Mouse (Mus musculus) bone marrow, adult 2 months (tissue): ENCODE results near the gene Tbrg4. TPM values are rescaled to one million over a fixed set of nuclear protein-coding genes. Genes with fewer than 3 reads are reported as not detected.

Experiments
- H3K27ac ChIP-seq: fragments of 200-500 bp; 2 replicates; pipeline ENCODE4 v1.5.1; 2012; ENCODE audit warnings: low read depth, mild to moderate bottlenecking, control low read depth, inconsistent platforms, low read length; ENCODE audit not compliant: control insufficient read depth, poor library complexity, insufficient read depth
- H3K4me1 ChIP-seq: fragments of 200-500 bp; 2 replicates; pipeline ENCODE4 v1.6.1; 2011; ENCODE audit warnings: low read length; ENCODE audit not compliant: control insufficient read depth, insufficient read depth
- H3K4me3 ChIP-seq: fragments of 200-500 bp; replicated peaks from 2 replicates; pipeline ENCODE3; 2011; ENCODE audit warnings: mild to moderate bottlenecking, low read depth, low read length, control low read depth; ENCODE audit not compliant: control insufficient read depth
- CTCF ChIP-seq: fragments of 200-500 bp; IDR thresholded peaks from 2 replicates; pipeline ENCODE4 v1.5.1; 2011; ENCODE audit warnings: low read length, control low read depth; ENCODE audit not compliant: control insufficient read depth, insufficient read depth
- POLR2A ChIP-seq: fragments of 200-500 bp; IDR thresholded peaks from 2 replicates; pipeline ENCODE4 v1.6.1; 2011; ENCODE audit warnings: low read depth, mild to moderate bottlenecking, control low read depth, low read length, borderline replicate concordance; ENCODE audit not compliant: control insufficient read depth
- WGBS: fragments of 180-500 bp; shearing (Covaris S2); methylation state at CpG from one replicate; pipeline ENCODE4 v1.1.7; 2018; 5-methylcytosine and 5-hydroxymethylcytosine counted together
- polyA plus RNA-seq: library from polyadenylated mRNA; stranded (reverse); fragments of >200 nt; gene quantifications from 2 replicates; pipeline ENCODE4 v1.2.4, GENCODE M21; 2011; ENCODE audit warnings: low replicate concordance; ENCODE audit not compliant: missing spikeins, insufficient read depth, insufficient read length

The Tbrg4 gene
- polyA plus RNA-seq, 1 experiment = 68.1 TPM

- no peak for TF ChIP-seq CTCF
- no peak for TF ChIP-seq POLR2A
- Histone ChIP-seq H3K27ac (peak overlapping the region; percentile 37), H3K4me3 (no peak overlapping the region), H3K4me1 (peaks cover 6% of the 10 kb centered on the region)
- WGBS = 79% methylated on average over 4 of the region's 4 CpGs
Measured at GRCm38 (mm10) chr11:6580065-6580750, 45.7 kb downstream of the Tbrg4 start.

DNA sequence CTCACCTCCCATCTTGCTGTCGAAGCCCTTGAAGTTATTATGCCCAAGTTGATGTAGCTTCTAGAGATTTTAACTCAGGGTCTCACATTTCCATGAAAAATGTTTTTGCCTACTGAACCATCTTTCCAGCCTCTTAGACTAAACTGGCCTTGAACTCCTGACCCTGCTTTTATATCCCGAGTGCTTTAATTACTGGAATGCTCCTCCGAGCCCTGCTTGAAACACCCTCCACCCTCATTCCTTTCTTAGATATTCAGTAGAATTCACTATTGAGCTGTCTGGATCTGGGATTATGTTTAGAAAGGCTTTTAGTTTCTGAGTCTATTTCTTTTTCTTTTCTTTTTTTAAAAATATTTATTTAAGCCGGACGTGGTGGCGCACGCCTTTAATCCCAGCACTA, 46.5 kb downstream of the Tbrg4 start:
- WGBS = 88% methylated on average over 7 of the region's 7 CpGs
- Histone ChIP-seq H3K4me1 (peaks cover 3% of the 10 kb centered on the region), H3K27ac (no peak overlapping the region), H3K4me3 (no peak overlapping the region)
- TF ChIP-seq POLR2A = no peak
- no peak for TF ChIP-seq CTCF

- TF ChIP-seq POLR2A (no peak), CTCF (no peak)
- peaks cover 2% of the 10 kb centered on the region for H3K4me1 ChIP-seq
- 67% methylated on average over 3 of the region's 3 CpGs for WGBS
- 0 out of 2 replicates have a peak overlapping the region, but pooled peaks have one; percentile 4 for H3K27ac ChIP-seq
- no peak overlapping the region for H3K4me3 ChIP-seq
Measured at GRCm38 (mm10) chr11:6576151-6576550, 49.7 kb downstream of the Tbrg4 start.

DNA sequence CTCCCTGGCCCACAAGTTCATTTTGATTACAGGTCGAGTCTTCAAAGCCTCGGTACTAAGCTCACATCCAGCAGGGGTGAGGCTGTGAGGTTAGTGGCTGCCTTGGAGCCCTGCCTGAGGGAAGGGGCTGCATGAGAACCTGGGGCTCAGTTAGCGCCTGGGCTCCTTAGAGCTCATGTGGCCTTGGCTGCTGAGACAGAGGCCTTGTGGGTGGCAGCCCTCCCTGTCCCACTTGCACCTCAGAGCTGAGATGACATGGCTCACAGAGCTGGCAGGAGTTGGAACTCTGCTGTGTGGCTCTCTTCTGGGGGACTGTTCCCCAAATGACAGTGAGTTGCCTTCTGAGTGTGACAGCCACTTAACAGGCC, 56.5 kb downstream of the Tbrg4 start:
- TF ChIP-seq CTCF (no peak), POLR2A (no peak)
- H3K4me3 ChIP-seq = no peak overlapping the region
- WGBS = 47% methylated on average over 3 of the region's 3 CpGs
- peaks cover 5% of the 10 kb centered on the region; the same call in 1 of the 2 replicates for H3K4me1 ChIP-seq
- H3K27ac ChIP-seq = peak overlapping the region; percentile 13; the same call in 1 of the 2 replicates

GRCm38 (mm10) chr11:6568584-6569409, 57.1 kb downstream of the Tbrg4 start:
- no peak overlapping the region for H3K27ac ChIP-seq
- TF ChIP-seq CTCF (no peak), POLR2A (no peak)
- 63% methylated on average over 11 of the region's 11 CpGs for WGBS

GRCm38 (mm10) chr11:6567951-6568350, 57.9 kb downstream of the Tbrg4 start:
- Histone ChIP-seq H3K4me3 (no peak overlapping the region), H3K4me1 (peaks cover 8% of the 10 kb centered on the region; the same call in 1 of the 2 replicates), H3K27ac (no peak overlapping the region)
- 54% methylated on average over 8 of the region's 8 CpGs for WGBS
- TF ChIP-seq POLR2A (no peak), CTCF (no peak)

More at GRCm38 (mm10) chr11:6568584-6569409, 57.1 kb downstream of the Tbrg4 start:
- no peak overlapping the region for H3K4me3 ChIP-seq
- peaks cover 5% of the 10 kb centered on the region; the same call in 1 of the 2 replicates for H3K4me1 ChIP-seq

DNA sequence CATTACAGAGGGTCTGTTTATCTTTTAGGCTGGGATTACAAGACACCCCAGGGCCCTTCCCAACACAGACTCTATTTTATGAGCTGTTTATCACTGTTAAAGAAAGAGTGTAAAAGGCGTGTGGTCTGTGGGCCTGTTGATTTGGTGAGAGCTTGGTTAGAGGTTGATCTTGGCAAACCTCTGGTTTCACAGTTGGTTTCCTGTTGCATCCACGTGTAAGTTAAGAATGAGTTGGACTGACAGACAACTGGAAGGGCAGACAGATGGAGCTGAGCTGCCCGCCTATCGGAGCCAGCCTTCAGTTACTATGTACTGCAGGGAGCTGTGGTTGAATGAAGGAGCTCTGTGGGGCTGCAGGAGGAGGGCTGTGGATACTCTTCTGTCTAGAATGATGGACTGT, 59.4 kb downstream of the Tbrg4 start:
- WGBS = 12% methylated on average over 4 of the region's 4 CpGs
- TF ChIP-seq CTCF (no peak), POLR2A (no peak)

More for the DNA sequence above, 59.4 kb downstream of the Tbrg4 start:
- Histone ChIP-seq H3K4me1 (peaks cover 8% of the 10 kb centered on the region; the same call in 1 of the 2 replicates), H3K27ac (no peak overlapping the region), H3K4me3 (no peak overlapping the region)

Other genes with a start within 250 kb of the Tbrg4 start
- 24.8 and 42.3 TPM in 2 replicates for gene Zmiz2, start 237.0 kb downstream of the Tbrg4 start, polyA plus RNA-seq
- gene Ppia, start 210.6 kb downstream of the Tbrg4 start, polyA plus RNA-seq = 659 and 720 TPM in 2 replicates
- 139 and 217 TPM in 2 replicates for gene H2afv, start 181.6 kb downstream of the Tbrg4 start, polyA plus RNA-seq
- 14.7 and 18.0 TPM in 2 replicates for gene Purb, start 150.2 kb downstream of the Tbrg4 start, polyA plus RNA-seq
- 37.2 and 95.8 TPM in 2 replicates for gene Myo1g, start 105.1 kb downstream of the Tbrg4 start, polyA plus RNA-seq
- 37.1 and 52.3 TPM in 2 replicates for gene Ccm2, start 79.2 kb downstream of the Tbrg4 start, polyA plus RNA-seq
- gene Nacad, start 20.0 kb downstream of the Tbrg4 start, polyA plus RNA-seq = 6.5 TPM in 1 of 2 replicates, not detected in the other
- not detected in 2 replicates for gene Wap, start 12.6 kb upstream of the Tbrg4 start, polyA plus RNA-seq
- 2.0 TPM in 1 of 2 replicates, not detected in the other for gene Ramp3, start 32.5 kb upstream of the Tbrg4 start, polyA plus RNA-seq
- gene Gm11983, start 211.6 kb upstream of the Tbrg4 start, polyA plus RNA-seq = not detected in 2 replicates